Mouse (Mus musculus) spleen, adult 2 months (tissue): ENCODE data around the gene Ttll11. TPM values are rescaled to one million over a fixed set of nuclear protein-coding genes. Genes with fewer than 3 reads are reported as not detected.

ENCODE experiments used
- DNase-seq, 2 experiments: peaks; one replicate each; pipeline versions ENCODE4 v3.0.0 to v3.0.0-alpha.2; 2012 to 2021; ENCODE audit warnings: low spot score in 2 of 2, low read depth in 1 of 2
- H3K27ac ChIP-seq: fragments of 200-500 bp; 2 replicates; pipeline ENCODE4 v1.5.1; 2012; ENCODE audit warnings: low read length, inconsistent platforms; ENCODE audit not compliant: insufficient read depth
- H3K27me3 ChIP-seq: fragments of 200-500 bp; 2 replicates; pipeline ENCODE4 v1.6.1; 2012; ENCODE audit warnings: mild to moderate bottlenecking, moderate library complexity, low read length, inconsistent platforms; ENCODE audit not compliant: control insufficient read depth, insufficient read depth
- H3K36me3 ChIP-seq: fragments of 200-500 bp; 2 replicates; pipeline ENCODE4 v1.6.1; 2012; ENCODE audit warnings: mild to moderate bottlenecking, low read length, inconsistent platforms; ENCODE audit not compliant: control insufficient read depth, insufficient read depth
- H3K4me1 ChIP-seq: fragments of 200-500 bp; 2 replicates; pipeline ENCODE4 v1.6.1; 2011; ENCODE audit warnings: inconsistent platforms; ENCODE audit not compliant: control insufficient read depth, insufficient read depth, insufficient read length
- H3K4me3 ChIP-seq: fragments of 200-500 bp; 2 replicates; pipeline ENCODE4 v1.5.1; 2011; ENCODE audit warnings: mild to moderate bottlenecking, inconsistent platforms; ENCODE audit not compliant: insufficient read depth, insufficient read length; ENCODE audit errors: extremely low read depth
- CTCF ChIP-seq: fragments of 200-500 bp; IDR thresholded peaks from 2 replicates; pipeline ENCODE4 v1.5.1; 2011; ENCODE audit warnings: mild to moderate bottlenecking, inconsistent platforms; ENCODE audit not compliant: insufficient read depth, insufficient read length, insufficient replicate concordance; ENCODE audit errors: extremely low read depth
- POLR2A ChIP-seq: fragments of 200-500 bp; IDR thresholded peaks from 2 replicates; pipeline ENCODE4 v1.6.1; 2011; ENCODE audit warnings: low read depth, low read length, inconsistent platforms
- WGBS: fragments of 180-500 bp; shearing (Covaris S2); methylation state at CpG from one replicate; pipeline ENCODE4 v1.1.7; 2018; 5-methylcytosine and 5-hydroxymethylcytosine counted together
- polyA plus RNA-seq: library from polyadenylated mRNA; depleted of rRNA; stranded (reverse); fragments of >200 nt; gene quantifications from 2 replicates; pipeline ENCODE4 v1.2.3, GENCODE M21; 2012

Ttll11 gene
- polyA plus RNA-seq, 1 experiment: 1.3 TPM

DNA sequence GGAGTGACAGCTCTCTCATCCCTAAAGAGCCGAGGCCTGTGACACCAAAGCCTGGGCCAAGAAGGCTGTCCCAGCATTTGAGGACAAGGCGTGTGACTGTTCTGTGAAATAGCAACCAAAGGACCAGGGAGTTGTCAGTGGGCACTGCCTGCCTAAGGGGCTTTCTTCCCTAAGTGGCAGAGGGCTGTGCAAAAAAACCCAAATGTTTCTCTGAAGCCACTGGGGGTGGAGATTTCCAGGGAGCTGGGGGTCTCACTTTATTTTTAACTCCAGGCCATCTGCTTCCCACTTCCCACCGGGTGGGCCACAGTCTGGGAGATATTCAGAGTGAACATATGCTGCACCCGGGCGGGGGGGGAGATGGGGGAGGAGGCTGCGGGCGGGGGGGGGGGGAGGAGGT, 233.1 kb downstream of the Ttll11 start:
- H3K4me1 ChIP-seq: no peaks in the 10 kb centered on the region
- no peaks in the 10 kb centered on the region for H3K36me3 ChIP-seq
- WGBS: 58% methylated on average over 7 of the region's 7 CpGs

DNA sequence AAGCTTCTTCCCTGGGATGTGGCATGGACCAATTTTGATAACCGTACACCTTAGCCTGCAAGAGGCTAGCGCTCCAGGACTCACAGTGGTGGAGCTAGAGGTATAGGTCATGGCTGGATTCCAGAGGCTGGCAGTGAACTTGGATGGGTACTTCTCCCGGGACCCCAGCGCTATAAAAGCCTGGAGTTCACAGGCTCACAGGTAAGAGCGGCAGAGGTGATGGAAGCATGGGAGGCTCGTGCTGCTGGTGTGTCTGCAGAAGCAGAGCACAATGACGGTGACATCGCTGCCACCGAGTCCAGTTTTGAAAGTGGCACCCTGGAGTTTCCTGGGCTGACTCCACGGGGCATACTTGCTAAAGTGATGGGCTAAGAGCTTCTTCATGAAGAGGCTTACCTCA, 233.8 kb downstream of the Ttll11 start:
- Histone ChIP-seq H3K4me3 (no peak overlapping the region), H3K36me3 (no peaks in the 10 kb centered on the region), H3K27me3 (no peaks in the 10 kb centered on the region), H3K27ac (no peak overlapping the region), H3K4me1 (no peaks in the 10 kb centered on the region)
- 96% methylated on average over 10 of the region's 10 CpGs for WGBS
- no peak for DNase-seq
- no peak for TF ChIP-seq CTCF
- no peak for TF ChIP-seq POLR2A

More for the DNA sequence above, 233.1 kb downstream of the Ttll11 start:
- no peak overlapping the region for H3K27ac ChIP-seq
- H3K27me3 ChIP-seq: no peaks in the 10 kb centered on the region
- DNase-seq: no peak
- no peak overlapping the region for H3K4me3 ChIP-seq
- TF ChIP-seq POLR2A: no peak
- no peak for TF ChIP-seq CTCF

DNA sequence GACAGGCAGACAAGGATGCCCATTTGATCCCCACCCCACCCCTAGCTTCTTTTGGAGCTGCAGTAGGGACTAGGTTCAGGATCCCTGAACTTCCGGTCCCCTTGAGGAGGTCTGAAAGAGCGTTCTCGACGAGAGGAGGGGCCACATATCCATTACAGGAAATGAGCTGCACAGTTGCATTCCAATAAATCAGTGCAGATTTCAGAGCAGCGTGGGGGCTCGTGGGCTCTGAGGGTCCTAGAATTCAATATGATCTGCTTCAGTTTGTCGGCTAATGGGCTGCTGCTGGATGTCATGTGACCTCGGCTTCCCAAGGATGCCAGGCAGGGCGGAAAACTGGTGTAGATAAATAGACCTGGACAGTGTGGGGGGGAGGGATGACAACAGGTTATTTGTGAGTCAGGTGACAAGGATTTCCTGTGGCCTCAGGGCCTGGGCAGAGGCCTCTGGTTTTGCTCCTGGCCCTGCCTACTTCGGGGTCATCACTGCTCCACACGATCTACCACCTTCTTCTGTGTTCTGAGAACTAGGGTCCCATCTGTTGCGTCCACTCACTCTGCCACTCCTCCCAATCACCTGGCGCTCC, 240.0 kb downstream of the Ttll11 start:
- Histone ChIP-seq H3K36me3 (no peaks in the 10 kb centered on the region), H3K4me3 (no peak overlapping the region), H3K4me1 (0 out of 2 replicates have a peak, but pooled peaks cover 5% of the 10 kb centered on the region), H3K27ac (no peak overlapping the region), H3K27me3 (no peaks in the 10 kb centered on the region)
- no peak for TF ChIP-seq POLR2A
- no peak for TF ChIP-seq CTCF
- DNase-seq: no peak
- WGBS: 82% methylated on average over 13 of the region's 13 CpGs

DNA sequence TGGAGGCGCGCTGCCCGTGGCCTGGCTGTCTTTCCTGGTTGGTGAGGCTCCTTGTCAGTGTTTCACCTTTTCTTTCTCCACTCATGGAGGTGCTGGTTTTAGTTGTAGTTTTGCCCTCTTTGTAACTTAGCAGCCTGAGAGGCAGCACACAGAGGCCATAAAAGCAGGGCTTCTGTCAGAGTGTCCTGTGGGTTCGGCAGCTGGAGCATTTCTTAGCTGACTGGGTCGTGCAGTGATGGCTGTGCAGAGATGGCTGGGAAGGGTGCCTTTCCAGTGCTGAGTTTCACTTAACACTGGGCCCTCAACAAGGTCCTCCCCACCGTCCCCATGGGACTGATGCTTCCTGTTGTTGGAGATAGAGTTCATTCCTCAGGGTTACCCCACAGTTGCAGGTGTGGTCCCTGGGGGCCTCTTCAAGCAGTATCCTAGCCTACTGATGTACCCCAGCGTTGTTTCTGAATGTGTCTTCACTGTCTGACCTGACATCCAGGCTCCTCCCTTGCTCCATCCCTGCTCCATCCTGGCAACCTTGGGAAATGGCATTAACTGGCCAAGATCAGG, 242.2 kb downstream of the Ttll11 start:
- no peaks in the 10 kb centered on the region for H3K27me3 ChIP-seq
- no peaks in the 10 kb centered on the region for H3K36me3 ChIP-seq
- TF ChIP-seq POLR2A: no peak
- no peak for TF ChIP-seq CTCF
- H3K4me3 ChIP-seq: no peak overlapping the region
- 42% methylated on average over 7 of the region's 7 CpGs for WGBS
- H3K4me1 ChIP-seq: peaks cover 7% of the 10 kb centered on the region; the same call in 1 of the 2 replicates
- peak in 1 of 2 experiments; percentile 18 for DNase-seq
- H3K27ac ChIP-seq: no peak overlapping the region

DNA sequence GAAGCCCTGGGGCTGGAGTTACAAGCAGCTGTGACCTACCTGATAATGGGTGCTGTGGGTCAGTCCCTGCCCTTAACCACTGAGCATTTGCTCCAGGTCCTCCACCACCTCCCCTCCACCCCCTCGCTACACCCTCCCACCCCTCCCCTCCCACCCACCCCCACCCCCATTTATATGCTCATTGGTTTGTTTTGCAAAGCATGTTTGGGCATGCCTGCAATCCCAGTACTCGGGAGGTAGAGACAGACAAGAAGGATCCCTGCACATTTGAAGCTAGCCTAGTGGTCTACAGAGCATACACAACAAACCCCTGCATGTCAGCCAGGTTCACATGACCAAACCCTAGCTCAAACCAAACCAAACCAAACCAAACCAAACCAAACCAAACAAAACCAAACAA, 243.7 kb downstream of the Ttll11 start:
- DNase-seq: no peak
- Histone ChIP-seq H3K27ac (no peak overlapping the region), H3K4me3 (no peak overlapping the region), H3K36me3 (no peaks in the 10 kb centered on the region), H3K27me3 (no peaks in the 10 kb centered on the region), H3K4me1 (peaks cover 10% of the 10 kb centered on the region; the same call in 1 of the 2 replicates)
- TF ChIP-seq CTCF: no peak
- TF ChIP-seq POLR2A: no peak
- WGBS: 91% methylated on average over 2 of the region's 2 CpGs

DNA sequence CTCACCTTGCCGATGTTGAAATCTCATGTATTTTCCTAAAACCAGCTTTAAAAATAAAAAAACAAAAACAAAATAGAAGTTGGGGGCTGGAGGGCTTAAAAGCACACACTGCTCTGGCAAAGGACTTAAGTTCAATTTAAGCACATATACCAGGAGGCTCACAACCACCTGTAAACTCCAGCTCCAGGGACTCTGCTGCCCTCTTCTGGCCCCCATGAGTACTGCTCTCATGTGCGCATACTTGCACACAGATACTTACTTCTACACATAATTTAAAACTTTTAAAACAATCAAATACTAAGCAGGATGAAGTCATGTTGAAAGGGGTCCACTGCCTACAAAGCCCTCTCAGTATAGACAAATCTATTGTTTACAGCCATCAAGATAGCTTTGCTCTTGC, 244.7 kb downstream of the Ttll11 start:
- WGBS: 92% methylated on average over 2 of the region's 2 CpGs
- TF ChIP-seq POLR2A: no peak
- TF ChIP-seq CTCF: 0 out of 2 replicates have a peak, but pooled peaks have one; percentile 10
- H3K4me1 ChIP-seq: peaks cover 13% of the 10 kb centered on the region; the same call in 1 of the 2 replicates
- no peak overlapping the region for H3K27ac ChIP-seq
- DNase-seq: no peak
- no peaks in the 10 kb centered on the region for H3K36me3 ChIP-seq
- no peak overlapping the region for H3K4me3 ChIP-seq
- no peaks in the 10 kb centered on the region for H3K27me3 ChIP-seq
